Mouse (Mus musculus) liver, embryonic 12.5 days (tissue): ENCODE data around the gene Haus2. TPM values are rescaled to one million over a fixed set of nuclear protein-coding genes. Genes with fewer than 3 reads are reported as not detected.

Experiments used
- ATAC-seq: fragments of 200-750 bp; cut with Nextera tagmentation; 2 replicates; pipeline ENCODE4 v1.8.0; 2017; ENCODE audit warnings: moderate number of reproducible peaks, mild to moderate bottlenecking, moderate library complexity
- H3K27ac ChIP-seq: fragments of 300-500 bp; sonication (generic); 2 replicates; pipeline ENCODE4 v1.5.1; 2016; ENCODE audit warnings: mild to moderate bottlenecking
- H3K27me3 ChIP-seq: fragments of 300-500 bp; sonication (generic); replicated peaks from 2 replicates; pipeline ENCODE4 v1.6.1; 2016; ENCODE audit warnings: mild to moderate bottlenecking, moderate library complexity
- H3K36me3 ChIP-seq: fragments of 300-500 bp; sonication (generic); 2 replicates; pipeline ENCODE4 v1.6.1; 2016; ENCODE audit warnings: mild to moderate bottlenecking, moderate library complexity
- H3K4me1 ChIP-seq: fragments of 300-500 bp; sonication (generic); 2 replicates; pipeline ENCODE4 v1.6.1; 2016
- H3K4me2 ChIP-seq: fragments of 300-500 bp; sonication (generic); 2 replicates; pipeline ENCODE4 v1.6.1; 2016; ENCODE audit warnings: mild to moderate bottlenecking, moderate library complexity
- H3K4me3 ChIP-seq: fragments of 300-500 bp; sonication (generic); 2 replicates; pipeline ENCODE4 v1.5.1; 2016; ENCODE audit warnings: mild to moderate bottlenecking, moderate library complexity
- H3K9ac ChIP-seq: fragments of 300-500 bp; sonication (generic); 2 replicates; pipeline ENCODE4 v1.6.1; 2016; ENCODE audit warnings: mild to moderate bottlenecking, moderate library complexity
- H3K9me3 ChIP-seq: fragments of 300-500 bp; sonication (generic); replicated peaks from 2 replicates; pipeline ENCODE4 v1.6.1; 2016; ENCODE audit warnings: mild to moderate bottlenecking, moderate library complexity
- WGBS: fragments of 180-500 bp; shearing (Covaris S2); methylation state at CpG from one replicate; pipeline ENCODE4 v1.1.7; 2016; ENCODE audit not compliant: insufficient replicate concordance; 5-methylcytosine and 5-hydroxymethylcytosine counted together
- polyA plus RNA-seq: library from polyadenylated mRNA; unstranded; fragments of >200 nt; fragmentation: Nextera tagmentation; extraction: Ambion mirVana; gene quantifications from 2 replicates; pipeline ENCODE4 v1.2.1, GENCODE M21; 2016

Haus2 gene
- polyA plus RNA-seq, 1 experiment from 2014 or later = 21.7 TPM

DNA sequence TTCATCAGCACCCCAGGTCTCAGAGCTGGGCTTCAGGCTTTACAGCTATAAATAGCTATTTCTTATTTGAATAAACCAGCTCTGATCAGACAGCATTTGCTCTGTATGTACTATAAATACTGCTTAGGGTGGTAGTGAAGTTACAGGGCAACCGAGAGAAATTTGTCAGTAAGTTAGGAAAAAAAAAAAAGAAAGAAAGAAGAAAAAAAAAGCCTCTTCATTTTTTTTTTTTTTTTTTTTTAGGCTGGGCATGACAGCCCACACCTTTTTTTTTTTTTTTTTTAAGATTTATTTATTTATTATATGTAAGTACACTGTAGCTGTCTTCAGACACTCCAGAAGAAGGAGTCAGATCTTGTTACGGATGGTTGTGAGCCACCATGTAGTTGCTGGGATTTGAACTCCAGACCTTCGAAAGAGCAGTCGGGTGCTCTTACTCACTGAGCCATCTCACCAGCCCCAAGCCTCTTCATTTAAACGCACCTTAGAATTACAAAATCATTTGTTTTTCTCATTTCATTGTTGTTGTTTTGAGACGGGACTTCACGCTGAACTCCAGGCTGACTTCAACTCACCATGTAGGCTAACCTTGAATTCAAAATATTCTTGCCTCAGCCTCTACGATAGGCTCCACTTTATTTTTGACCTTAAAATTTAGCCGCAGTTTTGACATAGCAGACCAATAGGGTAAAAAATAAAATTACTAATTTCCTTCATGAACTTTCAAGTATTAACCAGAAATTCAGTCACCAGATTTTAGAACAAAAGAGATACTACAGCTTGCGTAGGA lies 19.1 kb downstream of the Haus2 start:
- Histone ChIP-seq H3K36me3 (no peaks in the 10 kb centered on the region), H3K9ac (no peak overlapping the region), H3K4me3 (peak overlapping the region; percentile 57), H3K27me3 (peaks cover 14% of the 10 kb centered on the region), H3K27ac (no peak overlapping the region), H3K4me1 (peaks cover 38% of the 10 kb centered on the region), H3K4me2 (peak overlapping the region; percentile 86), H3K9me3 (no peaks in the 10 kb centered on the region)
- ATAC-seq = no peak
- 25% methylated on average over 10 of the region's 10 CpGs for WGBS

DNA sequence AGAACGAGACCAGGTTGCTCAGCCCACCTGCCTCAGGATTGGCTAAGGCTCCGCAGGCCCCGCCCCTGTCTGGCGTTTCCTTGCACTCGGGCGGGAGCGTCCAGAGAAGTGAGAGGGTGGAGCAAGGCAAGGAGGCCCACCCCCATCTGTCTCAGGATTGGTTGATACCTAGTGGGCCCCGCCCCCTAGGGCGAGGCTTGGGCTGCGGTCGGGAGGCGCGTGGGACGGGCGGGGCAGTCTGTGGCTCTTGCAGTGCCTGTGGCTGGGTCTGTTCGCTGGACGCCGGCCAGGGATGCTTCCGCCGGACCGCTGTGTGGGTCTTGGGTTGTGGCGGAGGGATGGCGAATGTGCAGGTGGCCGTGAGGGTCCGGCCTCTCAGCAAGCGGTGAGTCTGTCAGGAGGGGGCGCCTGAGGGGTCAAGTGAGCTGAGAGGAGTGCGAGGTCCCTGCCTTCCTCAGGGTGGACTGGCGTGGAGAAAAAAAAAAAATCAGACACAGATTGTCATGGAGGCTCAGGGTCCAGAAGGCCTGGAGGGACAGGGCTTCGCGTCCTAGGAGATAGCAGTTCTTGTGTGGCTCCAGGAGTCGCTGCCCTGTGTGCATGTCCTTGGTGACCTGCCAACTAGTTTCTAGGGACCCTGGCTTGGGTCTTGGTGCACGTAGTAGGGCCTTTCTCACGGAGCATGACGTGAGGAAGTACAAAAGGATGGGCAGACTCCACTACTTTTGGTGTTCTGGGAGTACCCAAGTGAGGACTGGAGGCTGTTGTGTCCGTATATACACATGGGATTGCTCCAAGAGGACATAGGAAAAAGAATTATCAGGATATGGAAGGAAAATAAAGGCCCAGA lies 19.9 kb downstream of the Haus2 start, which contains the start of gene Stard9:
Gene Stard9 (plus strand): TSS at position 236 of the 850 bp plus-strand sequence.
- Histone ChIP-seq H3K27me3 (peaks cover 14% of the 10 kb centered on the region), H3K9me3 (no peaks in the 10 kb centered on the region), H3K4me3 (peak within 1 kb of the TSS; percentile 57), H3K4me1 (peaks cover 38% of the 10 kb centered on the region), H3K27ac (no peak within 1 kb of the TSS), H3K36me3 (no peaks in the 10 kb centered on the region; the same call in 1 of the 2 replicates), H3K9ac (peak within 1 kb of the TSS; percentile 56), H3K4me2 (peak within 1 kb of the TSS; percentile 86)
- peak; percentile 99 for ATAC-seq
- 2% methylated on average over 36 of the region's 36 CpGs for WGBS

DNA sequence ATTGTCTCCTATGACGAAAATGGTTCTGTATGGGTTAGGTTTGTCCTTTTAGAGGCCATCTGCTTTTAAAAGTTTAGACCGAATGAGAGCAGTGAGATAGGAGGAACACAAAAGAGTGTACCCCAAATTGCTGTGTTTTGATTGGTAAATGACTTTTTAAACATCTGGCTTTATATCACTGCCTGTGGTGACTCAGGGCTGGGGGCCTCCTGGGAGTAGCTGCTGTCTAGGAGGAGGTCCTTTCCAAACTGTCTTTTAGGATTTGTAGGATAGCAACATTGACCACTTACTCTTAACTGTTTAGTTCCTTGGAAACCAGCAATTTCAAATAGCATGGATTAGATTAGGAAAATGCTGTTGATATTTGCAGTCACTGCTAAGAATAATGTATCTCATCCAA lies 21.1 kb downstream of the Haus2 start:
- Histone ChIP-seq H3K4me2 (no peak overlapping the region), H3K27ac (no peak overlapping the region), H3K9ac (no peak overlapping the region), H3K27me3 (peaks cover 14% of the 10 kb centered on the region), H3K36me3 (peaks cover 6% of the 10 kb centered on the region; the same call in 1 of the 2 replicates), H3K9me3 (no peaks in the 10 kb centered on the region), H3K4me1 (peaks cover 38% of the 10 kb centered on the region), H3K4me3 (no peak overlapping the region)
- no peak for ATAC-seq
- 64% methylated on average over 2 of the region's 2 CpGs for WGBS

DNA sequence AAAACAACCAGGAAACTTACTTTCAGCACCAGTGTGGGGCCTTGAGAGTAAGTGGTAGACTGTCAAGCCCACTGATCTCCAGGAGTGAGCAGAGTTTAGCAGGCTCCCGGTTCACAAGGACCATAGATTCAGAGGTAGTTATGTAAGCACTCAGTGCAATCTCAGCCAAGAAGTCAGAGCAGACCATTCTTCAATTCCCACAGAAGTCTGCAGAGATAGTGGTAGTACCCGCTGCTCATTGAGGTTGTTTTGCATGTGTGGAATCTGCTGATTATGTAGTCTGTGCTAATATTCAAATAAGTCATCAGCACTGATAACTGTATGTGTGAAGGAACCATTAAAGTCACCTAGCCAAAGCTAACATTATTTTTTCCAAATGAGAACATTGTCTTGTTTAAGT lies 21.5 kb downstream of the Haus2 start:
- no peak for ATAC-seq
- H3K36me3 ChIP-seq = peaks cover 10% of the 10 kb centered on the region; the same call in 1 of the 2 replicates
- WGBS = 20% methylated on average over 2 of the region's 2 CpGs
- H3K4me2 ChIP-seq = no peak overlapping the region
- H3K27me3 ChIP-seq = peaks cover 14% of the 10 kb centered on the region
- no peaks in the 10 kb centered on the region for H3K9me3 ChIP-seq
- H3K4me1 ChIP-seq = peaks cover 38% of the 10 kb centered on the region
- no peak overlapping the region for H3K27ac ChIP-seq
- no peak overlapping the region for H3K9ac ChIP-seq
- no peak overlapping the region for H3K4me3 ChIP-seq

DNA sequence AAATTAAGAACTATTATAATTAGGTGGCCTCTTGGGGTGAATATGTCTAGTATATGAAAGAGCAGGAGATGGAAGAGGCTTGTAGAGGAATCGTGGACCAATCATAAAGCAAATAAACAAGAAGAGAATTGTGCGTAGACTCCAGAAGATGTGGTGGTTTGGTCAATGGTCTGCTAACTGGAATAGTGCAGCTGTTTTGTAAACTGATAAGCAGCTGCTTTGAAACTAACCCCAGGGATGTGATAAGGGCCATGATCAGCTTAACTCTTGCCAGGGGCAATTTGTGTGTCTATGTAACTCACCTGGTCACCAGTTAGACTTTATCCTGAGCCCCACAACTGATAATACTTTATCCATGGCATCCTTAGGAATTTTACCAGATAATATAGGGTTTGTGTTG lies 22.3 kb downstream of the Haus2 start:
- Histone ChIP-seq H3K9ac (no peak overlapping the region), H3K36me3 (peaks cover 10% of the 10 kb centered on the region; the same call in 1 of the 2 replicates), H3K9me3 (no peaks in the 10 kb centered on the region), H3K27ac (no peak overlapping the region), H3K4me1 (peaks cover 38% of the 10 kb centered on the region), H3K27me3 (peaks cover 14% of the 10 kb centered on the region), H3K4me2 (peak overlapping the region; percentile 30), H3K4me3 (no peak overlapping the region)
- ATAC-seq = no peak
- WGBS = 25% methylated on average over 2 of the region's 2 CpGs

DNA sequence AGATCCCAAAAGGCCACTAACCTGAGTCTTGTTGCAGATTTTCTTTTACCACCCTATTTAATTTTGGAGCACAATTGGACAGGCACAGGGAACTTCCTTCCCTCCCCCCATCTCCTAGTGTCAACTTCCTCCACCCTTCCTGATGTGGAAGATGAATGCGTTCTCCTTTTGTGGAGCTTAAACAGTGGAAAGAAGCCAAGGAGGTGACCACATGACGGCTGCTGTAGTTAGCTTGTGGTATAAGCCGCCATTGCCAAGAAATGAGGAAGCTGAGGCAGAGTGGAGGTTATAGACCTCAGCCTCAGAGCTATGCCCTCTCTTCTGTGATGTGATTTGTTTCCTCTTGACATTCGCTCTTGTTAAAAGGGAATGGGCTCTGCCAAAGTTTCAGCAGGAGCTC lies 22.8 kb downstream of the Haus2 start:
- 20% methylated on average over 4 of the region's 4 CpGs for WGBS
- H3K27me3 ChIP-seq = peaks cover 14% of the 10 kb centered on the region
- peaks cover 10% of the 10 kb centered on the region; the same call in 1 of the 2 replicates for H3K36me3 ChIP-seq
- H3K27ac ChIP-seq = no peak overlapping the region
- ATAC-seq = no peak
- peak overlapping the region; percentile 30 for H3K4me2 ChIP-seq
- no peaks in the 10 kb centered on the region for H3K9me3 ChIP-seq
- H3K4me3 ChIP-seq = no peak overlapping the region
- no peak overlapping the region for H3K9ac ChIP-seq
- H3K4me1 ChIP-seq = peaks cover 38% of the 10 kb centered on the region

DNA sequence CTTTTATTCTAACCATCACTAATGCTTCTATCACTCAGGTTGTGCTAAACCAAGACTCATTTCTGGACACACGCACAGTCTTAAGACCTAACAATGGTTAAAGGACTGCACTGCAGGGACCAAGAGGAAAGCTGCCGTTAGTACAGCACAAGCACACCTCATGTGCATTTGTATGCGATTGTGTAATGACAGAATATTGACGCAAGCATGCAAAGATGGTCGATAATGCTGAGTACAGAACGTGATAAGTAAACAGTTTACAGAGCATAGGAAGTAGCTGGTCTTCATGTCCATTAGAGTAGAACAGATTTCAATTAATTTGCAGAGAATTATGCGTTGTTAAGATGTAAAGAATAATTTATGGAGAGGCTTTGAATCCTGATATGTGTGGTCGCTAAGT lies 31.7 kb downstream of the Haus2 start:
- no peaks in the 10 kb centered on the region for H3K4me1 ChIP-seq
- H3K36me3 ChIP-seq = no peaks in the 10 kb centered on the region
- H3K9me3 ChIP-seq = no peaks in the 10 kb centered on the region
- ATAC-seq = no peak
- 76% methylated on average over 8 of the region's 8 CpGs for WGBS
- no peak overlapping the region for H3K4me2 ChIP-seq
- no peak overlapping the region for H3K9ac ChIP-seq
- H3K4me3 ChIP-seq = no peak overlapping the region
- H3K27me3 ChIP-seq = 0 out of 2 replicates have a peak, but pooled peaks cover 7% of the 10 kb centered on the region
- no peak overlapping the region for H3K27ac ChIP-seq

DNA sequence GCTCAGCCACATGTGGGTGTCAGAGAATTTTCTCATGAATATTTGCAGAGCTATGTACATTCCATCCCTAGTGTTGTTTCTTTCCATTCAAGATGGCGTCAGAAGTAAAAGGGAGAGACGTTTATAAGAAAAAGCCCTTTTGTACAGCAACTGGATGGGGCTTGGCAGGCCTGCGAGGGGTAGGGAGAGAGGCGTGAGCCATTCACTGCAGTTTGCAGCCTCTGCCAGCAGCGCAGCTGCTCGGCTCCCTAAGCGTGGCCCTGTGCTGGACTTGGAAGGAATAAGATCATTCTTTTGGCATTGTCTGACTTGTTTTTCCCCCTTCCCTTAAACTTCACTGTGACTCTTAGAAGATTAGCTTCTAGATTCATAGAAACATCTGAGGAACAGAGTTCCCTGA lies 34.7 kb downstream of the Haus2 start:
- H3K4me2 ChIP-seq = no peak overlapping the region
- 73% methylated on average over 7 of the region's 7 CpGs for WGBS
- H3K4me1 ChIP-seq = no peaks in the 10 kb centered on the region
- H3K27ac ChIP-seq = no peak overlapping the region
- H3K9me3 ChIP-seq = no peaks in the 10 kb centered on the region
- H3K9ac ChIP-seq = no peak overlapping the region
- H3K4me3 ChIP-seq = no peak overlapping the region
- no peak for ATAC-seq
- no peaks in the 10 kb centered on the region for H3K36me3 ChIP-seq
- H3K27me3 ChIP-seq = 0 out of 2 replicates have a peak, but pooled peaks cover 7% of the 10 kb centered on the region

DNA sequence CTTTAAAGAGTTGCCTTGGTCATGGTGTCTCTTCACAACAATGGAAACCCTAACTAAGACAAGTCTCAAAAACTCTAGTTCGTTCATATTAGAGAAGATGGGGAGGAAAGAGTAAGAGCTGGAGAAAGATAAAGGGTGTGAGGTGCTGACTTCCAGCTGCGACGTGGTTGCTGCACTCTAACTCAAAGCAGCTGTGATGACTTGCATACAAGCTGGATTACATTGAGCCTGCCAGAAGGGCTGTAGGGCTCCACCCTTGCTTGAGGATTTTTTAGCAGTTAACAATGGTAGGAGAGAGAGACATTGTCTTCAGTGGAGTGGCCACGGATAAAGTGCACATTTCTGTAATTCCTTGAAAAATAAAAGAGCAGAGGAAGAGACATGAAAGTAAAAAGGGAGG lies 37.6 kb downstream of the Haus2 start:
- no peak overlapping the region for H3K4me3 ChIP-seq
- no peak for ATAC-seq
- 0 out of 2 replicates have a peak, but pooled peaks cover 7% of the 10 kb centered on the region for H3K27me3 ChIP-seq
- no peaks in the 10 kb centered on the region for H3K4me1 ChIP-seq
- no peak overlapping the region for H3K9ac ChIP-seq
- no peaks in the 10 kb centered on the region for H3K9me3 ChIP-seq
- no peak overlapping the region for H3K4me2 ChIP-seq
- no peak overlapping the region for H3K27ac ChIP-seq
- WGBS = 56% methylated on average over 4 of the region's 4 CpGs
- H3K36me3 ChIP-seq = no peaks in the 10 kb centered on the region

DNA sequence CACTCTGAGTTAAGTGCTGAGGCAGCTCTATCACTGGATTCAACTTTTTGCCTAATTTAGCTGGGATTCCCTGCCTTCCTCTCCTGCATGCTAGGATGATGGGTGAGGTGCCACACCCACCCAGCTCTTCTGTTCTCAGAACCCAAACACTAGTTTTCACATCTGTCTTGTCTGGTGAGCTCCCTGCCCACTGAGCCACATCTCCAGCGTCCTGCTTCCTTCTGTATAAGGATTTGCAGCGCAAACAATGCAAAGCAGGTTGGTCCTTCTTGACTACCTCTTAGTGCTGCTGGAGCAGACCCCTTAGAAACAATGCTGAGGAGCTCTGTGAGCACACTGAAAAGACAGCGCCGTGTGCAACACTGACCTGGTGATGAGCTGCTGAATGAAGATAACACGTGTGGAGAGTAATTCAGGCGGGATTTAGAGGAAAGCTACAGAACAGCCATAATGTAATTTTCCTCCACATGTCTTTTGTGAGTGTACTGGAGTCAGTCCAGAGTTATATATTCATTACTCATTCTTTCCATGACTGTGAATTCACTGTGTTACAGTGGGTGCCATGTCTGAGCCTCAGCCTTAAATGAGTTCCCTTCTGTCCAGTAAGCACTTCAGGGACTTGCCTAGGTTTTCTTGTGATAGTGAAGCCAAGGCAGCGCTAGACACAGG lies 43.2 kb downstream of the Haus2 start:
- no peaks in the 10 kb centered on the region for H3K36me3 ChIP-seq
- no peak for ATAC-seq
- H3K4me1 ChIP-seq = peaks cover 27% of the 10 kb centered on the region
- 50% methylated on average over 7 of the region's 7 CpGs for WGBS
- no peaks in the 10 kb centered on the region for H3K9me3 ChIP-seq
- H3K27ac ChIP-seq = peak overlapping the region; percentile 16; the same call in 1 of the 2 replicates
- no peak overlapping the region for H3K4me3 ChIP-seq
- no peaks in the 10 kb centered on the region; the same call in 1 of the 2 replicates for H3K27me3 ChIP-seq
- H3K9ac ChIP-seq = no peak overlapping the region
- H3K4me2 ChIP-seq = no peak overlapping the region

DNA sequence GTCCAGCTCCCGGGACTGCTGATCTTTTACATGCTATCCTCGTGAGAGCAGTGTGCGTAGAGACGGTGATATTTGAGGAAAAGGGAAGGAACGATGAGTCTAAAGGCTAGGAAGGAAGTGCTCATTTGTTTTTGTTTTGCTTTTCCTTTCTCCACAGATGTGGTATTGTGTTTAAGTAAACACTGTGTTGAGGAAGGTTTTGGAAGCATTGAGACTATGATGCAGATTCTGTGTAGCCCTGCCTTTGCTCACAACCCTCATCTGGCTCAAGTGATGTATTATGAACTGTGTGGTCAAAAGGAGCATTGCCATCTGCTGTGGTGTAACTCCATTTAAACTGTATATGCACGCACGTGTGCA lies 43.7 kb downstream of the Haus2 start:
- no peaks in the 10 kb centered on the region for H3K36me3 ChIP-seq
- no peaks in the 10 kb centered on the region; the same call in 1 of the 2 replicates for H3K27me3 ChIP-seq
- WGBS = 49% methylated on average over 7 of the region's 7 CpGs
- H3K4me3 ChIP-seq = no peak overlapping the region
- 0 out of 2 replicates have a peak overlapping the region, but pooled peaks have one; percentile 16 for H3K27ac ChIP-seq
- H3K9me3 ChIP-seq = no peaks in the 10 kb centered on the region
- peaks cover 32% of the 10 kb centered on the region for H3K4me1 ChIP-seq
- no peak for ATAC-seq
- no peak overlapping the region for H3K9ac ChIP-seq
- no peak overlapping the region for H3K4me2 ChIP-seq
